Mouse (Mus musculus) limb, embryonic 15.5 days (tissue): ENCODE data around the gene Mcrip1. TPM values are rescaled to one million over a fixed set of nuclear protein-coding genes. Genes with fewer than 3 reads are reported as not detected.

Experiments
- ATAC-seq: fragments of 200-750 bp; cut with Nextera tagmentation; 2 replicates; pipeline ENCODE4 v1.8.0; 2017; ENCODE audit warnings: low read depth, moderate TSS enrichment; ENCODE audit not compliant: insufficient number of reproducible peaks, low FRiP score, low TSS enrichment
- H3K27ac ChIP-seq: fragments of 300-500 bp; sonication (generic); 2 replicates; pipeline ENCODE4 v1.5.1; 2015; ENCODE audit warnings: moderate library complexity, mild to moderate bottlenecking, inconsistent platforms
- H3K27me3 ChIP-seq: fragments of 300-500 bp; sonication (generic); 2 replicates; pipeline ENCODE4 v1.6.1; 2015; ENCODE audit warnings: inconsistent platforms
- H3K36me3 ChIP-seq: fragments of 300-500 bp; sonication (generic); 2 replicates; pipeline ENCODE4 v1.6.1; 2015; ENCODE audit warnings: inconsistent platforms
- H3K4me1 ChIP-seq: fragments of 300-500 bp; sonication (generic); 2 replicates; pipeline ENCODE4 v1.6.1; 2015; ENCODE audit warnings: inconsistent platforms
- H3K4me2 ChIP-seq: fragments of 300-500 bp; sonication (generic); 2 replicates; pipeline ENCODE4 v1.6.1; 2015; ENCODE audit warnings: mild to moderate bottlenecking, inconsistent platforms
- H3K4me3 ChIP-seq: fragments of 300-500 bp; sonication (generic); 2 replicates; pipeline ENCODE4 v1.5.1; 2015; ENCODE audit warnings: mild to moderate bottlenecking, inconsistent platforms
- H3K9ac ChIP-seq: fragments of 300-500 bp; sonication (generic); 2 replicates; pipeline ENCODE4 v1.6.1; 2015; ENCODE audit warnings: inconsistent platforms
- H3K9me3 ChIP-seq: fragments of 300-500 bp; sonication (generic); 2 replicates; pipeline ENCODE4 v1.6.1; 2016; ENCODE audit warnings: inconsistent platforms
- whole genome bisulfite sequencing: fragments of 180-500 bp; shearing (Covaris S2); methylation state at CpG from one replicate; pipeline ENCODE4 v1.1.7; 2015; 5-methylcytosine and 5-hydroxymethylcytosine counted together
- polyA plus RNA-seq: library from polyadenylated mRNA; unstranded; fragments of >200 nt; fragmentation: Nextera tagmentation; extraction: Ambion mirVana; gene quantifications from 2 replicates; pipeline ENCODE4 v1.2.1, GENCODE M21; 2015

The Mcrip1 gene
- polyA plus RNA-seq, 1 experiment from 2014 or later = 239 TPM

- no peak for ATAC-seq
- Histone ChIP-seq H3K27ac (no peak overlapping the region), H3K36me3 (no peaks in the 10 kb centered on the region), H3K4me3 (no peak overlapping the region), H3K9ac (no peak overlapping the region), H3K4me1 (peaks cover 30% of the 10 kb centered on the region), H3K4me2 (no peak overlapping the region), H3K27me3 (peaks cover 36% of the 10 kb centered on the region), H3K9me3 (no peaks in the 10 kb centered on the region)
- whole genome bisulfite sequencing = 79% methylated on average over 3 of the region's 3 CpGs
Measured at GRCm38 (mm10) chr11:120535804-120536203, 13.7 kb downstream of the Mcrip1 start.

- 68% methylated on average over 3 of the region's 3 CpGs for WGBS
- Histone ChIP-seq H3K9ac (no peak overlapping the region), H3K36me3 (no peaks in the 10 kb centered on the region), H3K27me3 (peaks cover 43% of the 10 kb centered on the region), H3K4me2 (no peak overlapping the region), H3K4me3 (no peak overlapping the region), H3K9me3 (no peaks in the 10 kb centered on the region), H3K4me1 (peaks cover 35% of the 10 kb centered on the region), H3K27ac (peak overlapping the region; percentile 22; the same call in 1 of the 2 replicates)
- no peak for ATAC-seq
Measured at GRCm38 (mm10) chr11:120535145-120535544, 14.4 kb downstream of the Mcrip1 start.

- H3K4me2 ChIP-seq = no peak overlapping the region
- 79% methylated on average over 8 of the region's 8 CpGs for WGBS
- H3K36me3 ChIP-seq = no peaks in the 10 kb centered on the region
- peaks cover 53% of the 10 kb centered on the region for H3K27me3 ChIP-seq
- ATAC-seq = no peak
- H3K4me1 ChIP-seq = peaks cover 25% of the 10 kb centered on the region
- no peak overlapping the region for H3K4me3 ChIP-seq
- no peak overlapping the region for H3K9ac ChIP-seq
- no peaks in the 10 kb centered on the region for H3K9me3 ChIP-seq
- H3K27ac ChIP-seq = no peak overlapping the region
Measured at GRCm38 (mm10) chr11:120534093-120534492, 15.4 kb downstream of the Mcrip1 start.

GRCm38 (mm10) chr11:120531646-120532045 lies 17.9 kb downstream of the Mcrip1 start:
- no peak overlapping the region for H3K27ac ChIP-seq
- ATAC-seq = no peak
- no peak overlapping the region for H3K9ac ChIP-seq
- H3K4me3 ChIP-seq = no peak overlapping the region
- WGBS = 28% methylated on average over 9 of the region's 9 CpGs
- H3K9me3 ChIP-seq = no peaks in the 10 kb centered on the region
- H3K27me3 ChIP-seq = peaks cover 71% of the 10 kb centered on the region
- H3K36me3 ChIP-seq = no peaks in the 10 kb centered on the region
- H3K4me2 ChIP-seq = no peak overlapping the region
- peaks cover 15% of the 10 kb centered on the region for H3K4me1 ChIP-seq

GRCm38 (mm10) chr11:120530085-120530964 lies 19.2 kb downstream of the Mcrip1 start, which contains the start of gene Gcgr:
TSS of gene Gcgr (plus strand) at chr11:120530699.
- H3K36me3 ChIP-seq = no peaks in the 10 kb centered on the region
- H3K4me2 ChIP-seq = peak within 1 kb of the TSS; percentile 90
- 0 out of 2 replicates have a peak, but pooled peaks have one; percentile 42 for ATAC-seq
- no peak within 1 kb of the TSS for H3K27ac ChIP-seq
- H3K9ac ChIP-seq = peak within 1 kb of the TSS; percentile 35; the same call in 1 of the 2 replicates
- peaks cover 14% of the 10 kb centered on the region for H3K4me1 ChIP-seq
- H3K4me3 ChIP-seq = peak within 1 kb of the TSS; percentile 47
- no peaks in the 10 kb centered on the region for H3K9me3 ChIP-seq
- H3K27me3 ChIP-seq = peaks cover 71% of the 10 kb centered on the region
- 8% methylated on average over 60 of the region's 62 CpGs for WGBS

- Histone ChIP-seq H3K27ac (no peak overlapping the region), H3K4me1 (peaks cover 12% of the 10 kb centered on the region), H3K27me3 (peaks cover 64% of the 10 kb centered on the region), H3K36me3 (no peaks in the 10 kb centered on the region), H3K9ac (no peak overlapping the region), H3K4me2 (no peak overlapping the region), H3K9me3 (no peaks in the 10 kb centered on the region), H3K4me3 (no peak overlapping the region)
- ATAC-seq = no peak
- WGBS = 61% methylated on average over 4 of the region's 4 CpGs
Measured at GRCm38 (mm10) chr11:120528903-120529302, 20.6 kb downstream of the Mcrip1 start.

GRCm38 (mm10) chr11:120527690-120528354 lies 21.7 kb downstream of the Mcrip1 start:
- 73% methylated on average over 9 of the region's 9 CpGs for WGBS
- no peaks in the 10 kb centered on the region for H3K9me3 ChIP-seq
- H3K27ac ChIP-seq = no peak overlapping the region
- no peak overlapping the region for H3K4me3 ChIP-seq
- peaks cover 54% of the 10 kb centered on the region for H3K27me3 ChIP-seq
- no peaks in the 10 kb centered on the region for H3K36me3 ChIP-seq
- H3K4me2 ChIP-seq = no peak overlapping the region
- H3K4me1 ChIP-seq = peaks cover 12% of the 10 kb centered on the region
- ATAC-seq = no peak
- no peak overlapping the region for H3K9ac ChIP-seq

GRCm38 (mm10) chr11:120525959-120526358 lies 23.6 kb downstream of the Mcrip1 start:
- peaks cover 8% of the 10 kb centered on the region for H3K4me1 ChIP-seq
- H3K4me2 ChIP-seq = no peak overlapping the region
- no peaks in the 10 kb centered on the region for H3K9me3 ChIP-seq
- H3K36me3 ChIP-seq = no peaks in the 10 kb centered on the region
- H3K9ac ChIP-seq = no peak overlapping the region
- H3K4me3 ChIP-seq = no peak overlapping the region
- H3K27me3 ChIP-seq = peaks cover 37% of the 10 kb centered on the region
- ATAC-seq = no peak
- H3K27ac ChIP-seq = no peak overlapping the region
- WGBS = 85% methylated on average over 2 of the region's 2 CpGs

GRCm38 (mm10) chr11:120522581-120522980 lies 26.9 kb downstream of the Mcrip1 start:
- Histone ChIP-seq H3K4me3 (no peak overlapping the region), H3K36me3 (no peaks in the 10 kb centered on the region), H3K27ac (no peak overlapping the region), H3K9me3 (no peaks in the 10 kb centered on the region), H3K9ac (no peak overlapping the region), H3K27me3 (0 out of 2 replicates have a peak, but pooled peaks cover 3% of the 10 kb centered on the region), H3K4me1 (peaks cover 21% of the 10 kb centered on the region), H3K4me2 (no peak overlapping the region)
- WGBS = 87% methylated on average over 8 of the region's 8 CpGs
- ATAC-seq = no peak

- ATAC-seq = no peak
- H3K9ac ChIP-seq = no peak overlapping the region
- no peak overlapping the region for H3K27ac ChIP-seq
- WGBS = 46% methylated on average over 5 of the region's 5 CpGs
- no peak overlapping the region for H3K4me2 ChIP-seq
- no peaks in the 10 kb centered on the region for H3K36me3 ChIP-seq
- H3K4me3 ChIP-seq = no peak overlapping the region
- peaks cover 24% of the 10 kb centered on the region for H3K4me1 ChIP-seq
- no peaks in the 10 kb centered on the region for H3K27me3 ChIP-seq
- H3K9me3 ChIP-seq = no peaks in the 10 kb centered on the region
Measured at GRCm38 (mm10) chr11:120520967-120521540, 28.5 kb downstream of the Mcrip1 start.

- WGBS = 72% methylated on average over 9 of the region's 9 CpGs
- peaks cover 27% of the 10 kb centered on the region for H3K4me1 ChIP-seq
- no peak overlapping the region; the same call in 1 of the 2 replicates for H3K27ac ChIP-seq
- no peak overlapping the region for H3K4me2 ChIP-seq
- no peaks in the 10 kb centered on the region for H3K36me3 ChIP-seq
- no peak overlapping the region for H3K9ac ChIP-seq
- no peaks in the 10 kb centered on the region for H3K27me3 ChIP-seq
- H3K9me3 ChIP-seq = no peaks in the 10 kb centered on the region
- no peak for ATAC-seq
- no peak overlapping the region for H3K4me3 ChIP-seq
Measured at GRCm38 (mm10) chr11:120520498-120520897, 29.0 kb downstream of the Mcrip1 start.

GRCm38 (mm10) chr11:120519738-120520137 lies 29.8 kb downstream of the Mcrip1 start:
- no peak overlapping the region for H3K9ac ChIP-seq
- no peak for ATAC-seq
- no peaks in the 10 kb centered on the region for H3K27me3 ChIP-seq
- no peaks in the 10 kb centered on the region for H3K9me3 ChIP-seq
- H3K36me3 ChIP-seq = no peaks in the 10 kb centered on the region
- H3K27ac ChIP-seq = peak overlapping the region; percentile 63; the same call in 1 of the 2 replicates
- 26% methylated on average over 9 of the region's 9 CpGs for WGBS
- no peak overlapping the region for H3K4me3 ChIP-seq
- H3K4me2 ChIP-seq = no peak overlapping the region
- H3K4me1 ChIP-seq = peaks cover 27% of the 10 kb centered on the region
